Mouse (Mus musculus): Measurements from ENCODE around the gene Nmnat2.

Gene Nmnat2

GRCm38 (mm10) chr1:153093581-153093980, 138.8 kb downstream of the Nmnat2 start:
- DNase-seq (ENCODE audit: low spot score), result no peak

- DNase-seq (ENCODE audit: low spot score), result no peak
Measured at GRCm38 (mm10) chr1:153094226-153095076, 139.7 kb downstream of the Nmnat2 start.

DNA sequence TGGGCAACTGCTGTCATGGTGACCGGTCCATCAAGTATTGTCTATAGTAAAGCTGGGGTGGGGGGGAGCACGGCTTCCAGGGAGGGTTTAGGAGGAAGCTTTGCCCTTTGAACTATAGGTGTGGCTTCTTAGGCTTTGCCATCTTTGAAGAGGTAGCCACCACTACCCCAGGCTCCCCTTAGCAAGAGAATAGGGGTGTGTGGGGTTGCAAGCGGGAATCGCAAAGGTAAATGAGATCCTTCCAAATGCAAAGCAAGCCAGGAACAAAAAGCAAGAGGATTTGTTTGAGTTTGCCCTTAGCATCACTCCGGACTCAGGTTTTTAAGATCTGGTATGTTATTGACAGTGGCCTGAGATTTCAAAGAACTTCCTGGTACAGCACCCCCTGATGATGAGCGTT, 140.5 kb downstream of the Nmnat2 start:
- DNase-seq (ENCODE audit: low spot score), result no peak

DNA sequence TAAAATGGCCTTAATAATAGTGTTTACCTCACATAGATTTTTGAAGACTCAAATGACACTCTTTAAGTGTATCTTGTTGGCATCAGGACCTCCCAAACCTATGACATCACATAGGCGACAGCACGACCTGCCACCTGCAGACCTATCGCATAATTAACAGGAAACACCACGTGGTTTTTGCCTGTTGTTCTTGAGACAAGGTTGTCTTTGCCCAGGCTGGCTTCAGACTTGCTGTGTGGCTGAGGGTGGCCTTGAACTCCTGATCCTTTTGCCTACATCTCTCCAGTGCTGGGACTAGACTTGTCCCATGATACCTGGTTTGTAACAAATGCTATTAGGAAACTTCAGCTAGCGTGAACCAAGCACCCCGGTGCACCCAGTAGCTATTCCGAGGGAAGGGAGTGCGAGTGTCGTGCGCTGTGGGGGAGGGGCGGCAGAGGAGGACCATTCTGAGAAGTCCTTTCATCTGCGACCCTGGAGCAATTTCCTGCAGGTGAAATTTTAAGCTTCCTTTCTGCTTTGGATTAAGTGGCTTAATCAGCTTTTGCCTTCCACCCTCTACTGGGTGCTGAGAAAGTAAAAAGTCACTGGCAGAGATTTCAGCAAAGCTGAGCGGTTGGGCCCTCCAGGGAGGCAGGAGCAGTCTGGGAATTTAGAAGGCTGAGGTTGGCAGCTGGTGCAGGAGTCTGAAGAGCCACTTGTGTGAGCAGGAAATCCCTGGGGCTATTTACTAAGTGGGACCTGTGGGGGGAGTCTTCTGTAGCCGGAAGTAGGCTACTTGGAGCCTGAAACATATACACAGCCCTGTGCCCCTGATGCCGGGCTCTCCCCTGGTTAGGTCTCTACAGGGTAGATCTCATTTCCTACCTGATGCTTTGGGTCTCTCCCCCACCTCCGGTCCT, 141.3 kb downstream of the Nmnat2 start:
- DNase-seq (ENCODE audit: low spot score), result no peak

- no peak for DNase-seq (ENCODE audit: low spot score)
Measured at GRCm38 (mm10) chr1:153097017-153097675, 142.4 kb downstream of the Nmnat2 start.

DNA sequence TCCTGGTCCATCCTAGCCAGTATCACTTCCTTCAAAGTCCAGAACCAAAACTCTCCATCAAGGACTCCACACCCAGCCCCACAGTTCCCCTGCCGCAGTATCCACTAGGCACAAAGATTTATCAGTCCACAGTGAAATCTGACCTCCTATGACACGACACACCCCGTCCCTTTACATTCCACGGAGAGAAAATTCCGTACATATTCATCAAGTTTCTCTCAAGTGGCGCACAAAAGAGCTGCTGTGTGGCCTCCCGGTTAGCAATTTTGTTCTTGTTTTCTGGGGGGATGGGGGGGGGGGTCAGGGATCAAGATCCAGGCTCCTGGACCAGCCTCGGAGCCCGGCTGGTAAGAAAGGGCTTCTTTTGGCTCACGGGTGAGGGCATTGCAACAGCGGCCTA, 143.8 kb downstream of the Nmnat2 start:
- DNase-seq (ENCODE audit: low spot score), result no peak

DNA sequence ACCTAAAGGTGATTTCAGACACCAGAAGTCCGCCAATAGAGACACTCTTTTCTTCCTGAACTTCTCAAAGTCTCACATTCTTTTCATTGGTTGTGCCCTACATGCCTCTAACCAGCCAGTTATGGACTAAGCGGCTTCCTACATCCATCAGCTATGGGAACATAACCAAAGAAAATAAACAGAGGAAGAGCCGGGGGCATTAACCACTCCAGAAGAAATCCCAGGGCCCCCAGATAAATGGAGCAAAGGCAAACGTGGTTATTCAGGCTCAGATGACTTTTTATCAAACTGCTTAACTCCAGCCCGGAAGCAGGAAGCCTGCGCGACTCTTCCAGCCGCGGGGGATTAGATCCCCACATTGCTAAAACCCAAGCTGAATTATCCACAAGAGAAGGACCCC, 146.1 kb downstream of the Nmnat2 start:
- DNase-seq (ENCODE audit: low spot score), result no peak

DNA sequence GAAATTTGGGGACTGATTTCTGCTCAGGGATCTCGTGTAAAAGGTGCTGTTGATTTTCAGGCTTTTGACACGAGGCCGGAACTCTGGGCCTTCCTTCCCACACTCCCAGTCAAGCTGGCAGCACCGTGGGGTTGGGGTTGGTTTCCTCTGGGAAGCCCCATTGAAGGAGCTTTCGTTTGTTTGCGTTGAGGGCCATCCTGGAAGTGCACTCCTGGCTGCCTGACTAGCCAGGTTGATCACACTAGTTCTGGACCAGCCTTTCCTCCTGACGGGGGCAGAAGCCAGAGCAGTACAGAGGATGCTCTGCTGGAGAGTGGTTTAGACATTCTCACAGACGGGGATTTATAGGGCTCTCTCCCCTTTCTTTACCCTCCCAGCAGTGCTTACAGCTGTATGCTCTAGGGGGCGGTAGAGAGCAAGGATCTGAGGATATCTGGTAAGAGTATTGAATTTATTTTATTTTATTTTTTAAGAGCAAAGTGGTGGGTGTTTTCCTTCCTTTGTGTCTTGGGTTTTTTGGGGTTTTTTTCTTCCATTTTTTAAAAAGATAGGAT, 146.6 kb downstream of the Nmnat2 start:
- DNase-seq (ENCODE audit: low spot score), result peak; percentile 71

GRCm38 (mm10) chr1:153102296-153103185, 147.7 kb downstream of the Nmnat2 start:
- DNase-seq (ENCODE audit: low spot score), result no peak

DNA sequence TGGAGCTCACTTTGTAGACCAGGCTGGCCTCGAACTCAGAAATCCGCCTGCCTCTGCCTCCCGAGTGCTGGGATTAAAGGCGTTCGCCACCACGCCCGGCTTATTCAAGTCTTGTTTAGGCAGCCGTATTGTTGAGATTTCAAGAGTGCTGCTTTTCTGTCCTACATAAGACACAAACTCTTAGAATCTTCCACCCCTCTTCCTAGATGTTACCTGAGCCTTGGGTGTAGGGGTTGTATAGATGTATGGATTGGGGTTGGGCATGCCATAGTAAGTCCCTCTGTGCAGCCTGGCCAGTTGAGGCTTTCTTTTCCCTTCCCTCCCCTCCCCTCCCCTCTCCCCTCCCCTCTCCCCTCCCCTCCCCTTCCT, 148.4 kb downstream of the Nmnat2 start:
- DNase-seq (ENCODE audit: low spot score), result no peak

GRCm38 (mm10) chr1:153104804-153105203, 150.0 kb downstream of the Nmnat2 start:
- no peak for DNase-seq (ENCODE audit: low spot score)

DNA sequence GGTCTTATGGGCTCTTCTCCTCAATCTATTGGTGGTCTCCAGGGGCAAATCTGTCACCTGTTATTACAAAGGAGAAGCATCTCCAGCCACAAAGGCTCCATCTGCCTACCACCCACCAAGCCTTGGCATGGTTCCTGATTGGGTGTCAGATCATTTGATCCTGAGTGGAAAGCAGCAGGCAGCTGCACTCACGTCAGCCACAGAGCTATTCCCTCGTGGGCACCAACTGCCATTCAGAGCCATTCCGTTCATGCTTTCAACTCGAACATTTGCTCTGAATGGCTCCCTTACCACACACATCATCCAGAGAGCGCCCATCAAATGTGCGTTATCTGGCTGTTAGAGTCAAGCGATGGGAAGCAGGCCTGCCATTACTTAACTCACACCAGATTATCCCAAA, 153.1 kb downstream of the Nmnat2 start:
- no peak for DNase-seq (ENCODE audit: low spot score)

DNA sequence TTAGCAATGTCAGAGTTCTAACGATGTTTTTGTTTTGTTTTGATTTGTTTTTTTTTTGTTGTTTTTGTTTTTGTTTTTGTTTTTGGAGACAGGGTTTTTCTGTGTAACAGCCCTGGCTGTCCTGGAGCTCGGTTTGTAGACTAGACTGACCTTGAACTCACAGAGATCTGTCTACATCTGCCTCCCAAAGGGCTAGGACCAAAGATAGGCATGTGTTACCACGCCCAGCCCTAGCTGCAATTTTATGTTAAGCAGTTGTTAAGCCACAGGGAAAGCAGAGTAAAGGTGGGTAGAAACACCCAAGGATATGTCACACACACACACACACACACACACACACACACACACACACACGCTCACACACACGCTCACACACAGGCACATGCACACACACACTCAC, 154.6 kb downstream of the Nmnat2 start:
- DNase-seq (ENCODE audit: low spot score), result no peak

DNA sequence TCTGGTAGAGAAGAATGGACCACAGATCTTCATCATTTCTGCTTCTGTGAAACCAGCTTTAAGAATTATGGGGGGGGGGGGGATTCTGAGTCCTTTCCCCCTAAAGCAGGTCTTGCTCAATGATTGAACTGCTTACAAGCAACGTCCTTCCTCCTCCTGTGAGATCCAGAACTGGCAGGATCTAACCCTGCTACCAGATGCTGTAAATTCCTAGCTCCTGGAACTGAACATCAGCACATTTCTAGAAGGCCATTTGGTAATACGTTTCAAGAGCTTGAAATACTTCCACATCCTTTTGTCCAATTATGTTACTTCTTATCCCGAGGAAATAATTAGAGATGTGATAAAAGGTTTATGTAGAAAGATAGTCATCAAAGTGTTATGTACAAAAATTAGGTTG, 155.0 kb downstream of the Nmnat2 start:
- DNase-seq (ENCODE audit: low spot score), result no peak

DNA sequence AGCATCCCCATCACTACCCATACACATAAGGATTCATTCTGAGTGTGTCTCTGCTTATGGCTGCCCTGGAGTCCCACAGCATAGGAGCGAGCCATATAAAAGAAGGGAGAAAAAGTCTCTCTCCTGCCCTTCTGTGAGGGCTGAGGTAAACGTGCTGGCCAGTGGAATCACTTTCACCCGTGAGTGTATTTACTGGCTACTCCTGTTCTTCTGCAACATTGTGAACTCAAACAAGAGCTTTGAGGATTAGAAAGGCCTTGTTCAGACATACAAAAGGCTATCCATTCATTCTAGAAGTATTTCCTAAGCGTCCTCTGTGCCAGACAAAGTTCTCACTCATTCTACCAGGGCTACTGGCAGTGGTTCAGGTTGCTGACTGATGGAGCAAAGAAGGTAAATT, 156.8 kb downstream of the Nmnat2 start:
- no peak for DNase-seq (ENCODE audit: low spot score)

- no peak for DNase-seq (ENCODE audit: low spot score)
Measured at GRCm38 (mm10) chr1:153115315-153115714, 160.5 kb downstream of the Nmnat2 start.

DNA sequence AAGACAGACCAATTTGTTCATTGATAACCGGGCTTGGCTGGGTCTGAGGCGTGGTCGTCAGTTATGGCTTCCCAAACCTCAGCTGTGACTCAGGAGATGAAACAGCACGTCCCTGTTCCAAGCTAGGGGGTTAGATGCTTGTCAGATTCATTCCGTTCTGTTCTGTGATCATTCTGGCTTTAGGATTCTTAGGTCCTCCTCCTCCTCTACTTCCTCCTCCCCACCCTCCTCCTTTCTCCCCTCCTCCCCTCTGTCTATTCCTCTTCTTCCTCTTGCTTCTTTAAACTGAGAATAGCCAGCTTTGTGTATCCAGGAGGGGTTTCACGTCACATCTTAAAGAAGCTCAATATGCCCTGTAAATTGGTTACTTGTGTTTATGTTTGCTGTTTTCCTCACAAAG, 165.8 kb downstream of the Nmnat2 start:
- no peak for DNase-seq (ENCODE audit: low spot score)

GRCm38 (mm10) chr1:153121320-153121719, 166.5 kb downstream of the Nmnat2 start:
- no peak for DNase-seq (ENCODE audit: low spot score)

GRCm38 (mm10) chr1:153122764-153123163, 168.0 kb downstream of the Nmnat2 start:
- no peak for DNase-seq (ENCODE audit: low spot score)

DNA sequence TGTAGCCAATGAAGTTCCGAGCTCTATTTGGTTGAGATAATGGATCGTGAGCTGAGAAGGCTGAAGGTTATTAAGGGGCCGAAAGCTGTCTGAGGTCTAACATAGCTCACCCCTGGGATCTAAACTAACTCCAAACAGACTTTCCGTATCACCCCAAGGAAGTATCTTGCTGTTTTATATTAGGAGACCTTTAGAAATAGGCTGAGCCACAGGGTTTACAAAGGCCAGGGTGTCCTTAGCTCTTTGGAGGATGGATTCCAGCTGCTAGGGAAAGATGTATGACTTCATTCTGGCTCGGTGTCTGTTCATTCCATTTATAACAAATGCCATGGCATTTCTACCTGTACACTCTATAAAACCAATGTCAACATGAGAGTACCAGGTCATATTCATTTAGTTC, 169.7 kb downstream of the Nmnat2 start:
- DNase-seq (ENCODE audit: low spot score), result no peak
